Mouse (Mus musculus): ENCODE results near the gene Nmt1. TPM values are rescaled to one million over a fixed set of nuclear protein-coding genes. Genes with fewer than 3 reads are reported as not detected.

Gene Nmt1
- total and polyA plus RNA-seq, 3 experiments = 84.5 to 205 (median 115) TPM

Other genes starting within 250 kb of the Nmt1 start
- not detected in 2 replicates for gene Gjc1, start 208.5 kb upstream of the Nmt1 start, total RNA-seq (2012; rRNA removed)
- gene Gjc1, start 208.5 kb upstream of the Nmt1 start, total RNA-seq (2014; rRNA removed) = not detected in 2 replicates
- not detected in 2 replicates for gene Gjc1, start 208.5 kb upstream of the Nmt1 start, polyA plus RNA-seq (2012; ENCODE audit: insufficient read length, low read depth)
- not detected in 2 replicates for gene Higd1b, start 192.3 kb upstream of the Nmt1 start, total RNA-seq (2012; rRNA removed)
- not detected in 2 replicates for gene Higd1b, start 192.3 kb upstream of the Nmt1 start, total RNA-seq (2014; rRNA removed)
- not detected in 2 replicates for gene Higd1b, start 192.3 kb upstream of the Nmt1 start, polyA plus RNA-seq (2012; ENCODE audit: insufficient read length, low read depth)
- gene Eftud2, start 147.2 kb upstream of the Nmt1 start, total RNA-seq (2012; rRNA removed) = 216 and 259 TPM in 2 replicates
- 117 and 135 TPM in 2 replicates for gene Eftud2, start 147.2 kb upstream of the Nmt1 start, total RNA-seq (2014; rRNA removed)
- gene Eftud2, start 147.2 kb upstream of the Nmt1 start, polyA plus RNA-seq (2012; ENCODE audit: insufficient read length, low read depth) = 403 and 410 TPM in 2 replicates
- 0.38 and 0.42 TPM in 2 replicates for gene Ccdc103, start 147.0 kb upstream of the Nmt1 start, total RNA-seq (2012; rRNA removed)
- gene Ccdc103, start 147.0 kb upstream of the Nmt1 start, total RNA-seq (2014; rRNA removed) = 0.24 and 0.58 TPM in 2 replicates
- 0.20 TPM in 1 of 2 replicates, not detected in the other for gene Ccdc103, start 147.0 kb upstream of the Nmt1 start, polyA plus RNA-seq (2012; ENCODE audit: insufficient read length, low read depth)
- not detected in 2 replicates for gene Fam187a, start 143.0 kb upstream of the Nmt1 start, total RNA-seq (2012; rRNA removed)
- not detected in 2 replicates for gene Fam187a, start 143.0 kb upstream of the Nmt1 start, total RNA-seq (2014; rRNA removed)
- not detected in 2 replicates for gene Fam187a, start 143.0 kb upstream of the Nmt1 start, polyA plus RNA-seq (2012; ENCODE audit: insufficient read length, low read depth)
- gene Gfap, start 127.3 kb upstream of the Nmt1 start, total RNA-seq (2012; rRNA removed) = not detected in 2 replicates
- gene Gfap, start 127.3 kb upstream of the Nmt1 start, total RNA-seq (2014; rRNA removed) = not detected in 2 replicates
- gene Gfap, start 127.3 kb upstream of the Nmt1 start, polyA plus RNA-seq (2012; ENCODE audit: insufficient read length, low read depth) = not detected in 2 replicates
- 50.1 and 54.4 TPM in 2 replicates for gene Kif18b, start 103.1 kb upstream of the Nmt1 start, total RNA-seq (2012; rRNA removed)
- gene Kif18b, start 103.1 kb upstream of the Nmt1 start, total RNA-seq (2014; rRNA removed) = 30.5 and 32.6 TPM in 2 replicates
- gene Kif18b, start 103.1 kb upstream of the Nmt1 start, polyA plus RNA-seq (2012; ENCODE audit: insufficient read length, low read depth) = 47.6 and 54.0 TPM in 2 replicates
- not detected in 2 replicates for gene C1ql1, start 81.5 kb upstream of the Nmt1 start, total RNA-seq (2012; rRNA removed)
- not detected in 2 replicates for gene C1ql1, start 81.5 kb upstream of the Nmt1 start, total RNA-seq (2014; rRNA removed)
- not detected in 2 replicates for gene C1ql1, start 81.5 kb upstream of the Nmt1 start, polyA plus RNA-seq (2012; ENCODE audit: insufficient read length, low read depth)
- gene Dcakd, start 143 bp downstream of the Nmt1 start, total RNA-seq (2012; rRNA removed) = 22.4 and 24.0 TPM in 2 replicates
- 7.8 and 8.8 TPM in 2 replicates for gene Dcakd, start 143 bp downstream of the Nmt1 start, total RNA-seq (2014; rRNA removed)
- 74.1 and 89.0 TPM in 2 replicates for gene Dcakd, start 143 bp downstream of the Nmt1 start, polyA plus RNA-seq (2012; ENCODE audit: insufficient read length, low read depth)
- gene Plcd3, start 73.5 kb downstream of the Nmt1 start, total RNA-seq (2012; rRNA removed) = 24.3 and 27.4 TPM in 2 replicates
- 6.3 and 7.1 TPM in 2 replicates for gene Plcd3, start 73.5 kb downstream of the Nmt1 start, total RNA-seq (2014; rRNA removed)
- gene Plcd3, start 73.5 kb downstream of the Nmt1 start, polyA plus RNA-seq (2012; ENCODE audit: insufficient read length, low read depth) = 9.7 and 11.3 TPM in 2 replicates
- gene Acbd4, start 73.5 kb downstream of the Nmt1 start, total RNA-seq (2012; rRNA removed) = 60.9 and 62.6 TPM in 2 replicates
- 50.2 and 51.4 TPM in 2 replicates for gene Acbd4, start 73.5 kb downstream of the Nmt1 start, total RNA-seq (2014; rRNA removed)
- gene Acbd4, start 73.5 kb downstream of the Nmt1 start, polyA plus RNA-seq (2012; ENCODE audit: insufficient read length, low read depth) = 68.4 and 75.1 TPM in 2 replicates
- 25.9 and 38.9 TPM in 2 replicates for gene Hexim1, start 88.0 kb downstream of the Nmt1 start, total RNA-seq (2012; rRNA removed)
- 16.4 and 20.2 TPM in 2 replicates for gene Hexim1, start 88.0 kb downstream of the Nmt1 start, total RNA-seq (2014; rRNA removed)
- gene Hexim1, start 88.0 kb downstream of the Nmt1 start, polyA plus RNA-seq (2012; ENCODE audit: insufficient read length, low read depth) = 50.4 and 51.8 TPM in 2 replicates
- 31.4 and 33.3 TPM in 2 replicates for gene Hexim2, start 104.2 kb downstream of the Nmt1 start, total RNA-seq (2012; rRNA removed)
- gene Hexim2, start 104.2 kb downstream of the Nmt1 start, total RNA-seq (2014; rRNA removed) = 28.8 and 33.0 TPM in 2 replicates
- gene Hexim2, start 104.2 kb downstream of the Nmt1 start, polyA plus RNA-seq (2012; ENCODE audit: insufficient read length, low read depth) = 27.0 and 31.6 TPM in 2 replicates
- 35.0 and 36.5 TPM in 2 replicates for gene Fmnl1, start 142.9 kb downstream of the Nmt1 start, total RNA-seq (2012; rRNA removed)
- 5.6 and 6.9 TPM in 2 replicates for gene Fmnl1, start 142.9 kb downstream of the Nmt1 start, total RNA-seq (2014; rRNA removed)
- 104 and 118 TPM in 2 replicates for gene Fmnl1, start 142.9 kb downstream of the Nmt1 start, polyA plus RNA-seq (2012; ENCODE audit: insufficient read length, low read depth)
- not detected in 2 replicates for gene 1700023F06Rik, start 180.4 kb downstream of the Nmt1 start, total RNA-seq (2012; rRNA removed)
- not detected in 2 replicates for gene 1700023F06Rik, start 180.4 kb downstream of the Nmt1 start, total RNA-seq (2014; rRNA removed)
- gene 1700023F06Rik, start 180.4 kb downstream of the Nmt1 start, polyA plus RNA-seq (2012; ENCODE audit: insufficient read length, low read depth) = not detected in 2 replicates
- gene Spata32, start 190.2 kb downstream of the Nmt1 start, total RNA-seq (2012; rRNA removed) = not detected in 2 replicates
- not detected in 2 replicates for gene Spata32, start 190.2 kb downstream of the Nmt1 start, total RNA-seq (2014; rRNA removed)
- gene Spata32, start 190.2 kb downstream of the Nmt1 start, polyA plus RNA-seq (2012; ENCODE audit: insufficient read length, low read depth) = not detected in 2 replicates
- gene Map3k14, start 239.3 kb downstream of the Nmt1 start, total RNA-seq (2012; rRNA removed) = 9.9 TPM in 2 replicates
- gene Map3k14, start 239.3 kb downstream of the Nmt1 start, total RNA-seq (2014; rRNA removed) = 4.2 and 4.5 TPM in 2 replicates
- 9.0 and 11.2 TPM in 2 replicates for gene Map3k14, start 239.3 kb downstream of the Nmt1 start, polyA plus RNA-seq (2012; ENCODE audit: insufficient read length, low read depth)